Mouse (Mus musculus) neural tube, embryonic 11.5 days (tissue): ENCODE data around the gene Prdx2. TPM values are rescaled to one million over a fixed set of nuclear protein-coding genes. Genes with fewer than 3 reads are reported as not detected.

Experiments
- ATAC-seq: fragments of 200-750 bp; cut with Nextera tagmentation; 2 replicates; pipeline ENCODE4 v1.8.0; 2017; ENCODE audit warnings: moderate number of reproducible peaks, mild to moderate bottlenecking, moderate TSS enrichment, moderate library complexity; ENCODE audit not compliant: insufficient read depth, low FRiP score, low TSS enrichment
- DNase-seq: peaks from one replicate; pipeline ENCODE4 v3.0.0-alpha.2; 2015; ENCODE audit warnings: low spot score
- H3K27ac ChIP-seq: fragments of 300-500 bp; sonication (generic); 2 replicates; pipeline ENCODE4 v1.5.1; 2014; ENCODE audit warnings: low read depth, mild to moderate bottlenecking, low read length
- H3K27me3 ChIP-seq: fragments of 300-500 bp; sonication (generic); 2 replicates; pipeline ENCODE4 v1.6.1; 2014; ENCODE audit warnings: mild to moderate bottlenecking, low read length, mixed read lengths; ENCODE audit not compliant: control insufficient read depth, insufficient read depth
- H3K36me3 ChIP-seq: fragments of 300-500 bp; sonication (generic); 2 replicates; pipeline ENCODE4 v1.6.1; 2014; ENCODE audit warnings: mild to moderate bottlenecking, low read length, moderate library complexity, mixed read lengths; ENCODE audit not compliant: control insufficient read depth, insufficient read depth
- H3K4me1 ChIP-seq: fragments of 300-500 bp; sonication (generic); 2 replicates; pipeline ENCODE4 v1.6.1; 2014; ENCODE audit warnings: low read length, mixed read lengths; ENCODE audit not compliant: control insufficient read depth, insufficient read depth
- H3K4me2 ChIP-seq: fragments of 300-500 bp; sonication (generic); 2 replicates; pipeline ENCODE4 v1.6.1; 2014; ENCODE audit warnings: low read depth, mild to moderate bottlenecking, moderate library complexity
- H3K4me3 ChIP-seq: fragments of 300-500 bp; sonication (generic); 2 replicates; pipeline ENCODE4 v1.5.1; 2014; ENCODE audit warnings: low read depth, low read length
- H3K9ac ChIP-seq: fragments of 300-500 bp; sonication (generic); 2 replicates; pipeline ENCODE4 v1.6.1; 2014; ENCODE audit warnings: mild to moderate bottlenecking, low read length
- H3K9me3 ChIP-seq: fragments of 300-500 bp; sonication (generic); 2 replicates; pipeline ENCODE4 v1.6.1; 2016; ENCODE audit warnings: low read length; ENCODE audit not compliant: control insufficient read depth
- WGBS: fragments of 180-500 bp; shearing (Covaris S2); extraction: QIAGEN DNeasy Blood & Tissue Kit; methylation state at CpG from one replicate; pipeline ENCODE4 v1.1.7; 2014; 5-methylcytosine and 5-hydroxymethylcytosine counted together
- polyA plus RNA-seq: library from polyadenylated mRNA; unstranded; fragments of >200 nt; fragmentation: Nextera tagmentation; extraction: Ambion mirVana; gene quantifications from 2 replicates; pipeline ENCODE4 v1.2.1, GENCODE M21; 2014

The Prdx2 gene
- polyA plus RNA-seq, 1 experiment from 2014 or later, result 1,358 TPM

DNA sequence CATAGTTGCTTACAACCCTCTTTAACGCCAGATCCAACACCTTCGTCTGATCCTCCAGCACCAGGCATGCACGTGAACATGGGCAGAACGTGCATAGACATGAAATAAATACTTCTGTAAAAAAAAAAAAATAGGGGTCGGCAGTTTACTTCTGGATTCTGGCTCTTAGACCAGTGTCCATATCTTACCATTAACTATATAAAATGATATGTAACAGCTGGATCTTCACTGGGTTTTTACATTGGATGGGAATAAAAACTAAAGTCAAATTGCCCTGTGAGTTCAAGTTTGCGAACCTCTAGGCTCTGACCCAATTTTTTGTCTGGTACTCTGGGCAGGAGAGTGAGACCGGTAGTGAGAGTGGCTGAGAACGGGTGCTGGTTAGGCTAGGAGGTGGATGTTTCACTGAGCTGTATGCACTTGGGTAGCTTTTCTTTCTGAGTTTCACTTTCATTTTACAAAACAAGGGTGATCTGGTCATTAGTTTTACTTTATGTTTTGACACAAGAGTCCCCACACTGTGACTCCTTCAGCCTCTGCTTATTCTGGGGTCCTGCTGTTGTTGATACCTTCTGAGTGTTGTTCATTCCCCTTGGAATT lies 5.3 kb downstream of the Prdx2 start:
- Histone ChIP-seq H3K27ac (no peak overlapping the region), H3K4me2 (no peak overlapping the region), H3K4me1 (peaks cover 34% of the 10 kb centered on the region), H3K27me3 (peaks cover 27% of the 10 kb centered on the region), H3K9me3 (no peaks in the 10 kb centered on the region), H3K36me3 (no peaks in the 10 kb centered on the region; the same call in 1 of the 2 replicates), H3K4me3 (no peak overlapping the region), H3K9ac (no peak overlapping the region)
- 82% methylated on average over 8 of the region's 8 CpGs for WGBS
- DNase-seq, result no peak
- ATAC-seq, result no peak

DNA sequence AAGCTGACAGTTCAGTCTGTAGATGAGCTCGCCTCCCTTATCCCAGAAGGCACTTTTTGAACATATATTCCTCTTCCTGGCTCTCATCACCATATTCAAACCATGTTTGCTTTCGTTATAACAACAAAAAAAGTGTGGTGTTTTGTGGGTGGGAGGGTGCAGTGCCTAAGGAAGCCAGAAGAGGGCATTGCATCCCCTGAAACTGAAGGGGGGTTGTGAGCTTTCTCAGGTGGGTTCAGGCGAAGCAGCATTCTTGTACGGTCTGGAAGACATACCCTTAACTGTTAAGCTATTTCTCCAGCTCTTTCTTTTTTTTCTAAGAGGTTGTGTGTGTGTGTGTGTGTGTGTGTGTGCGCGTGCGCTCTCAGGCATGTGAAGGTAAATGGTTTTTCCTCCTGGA lies 6.0 kb downstream of the Prdx2 start:
- DNase-seq (peak; percentile 50), ATAC-seq (no peak)
- Histone ChIP-seq H3K4me2 (no peak overlapping the region), H3K27me3 (peaks cover 34% of the 10 kb centered on the region), H3K9ac (no peak overlapping the region), H3K9me3 (no peaks in the 10 kb centered on the region), H3K4me3 (no peak overlapping the region), H3K36me3 (no peaks in the 10 kb centered on the region; the same call in 1 of the 2 replicates), H3K27ac (no peak overlapping the region), H3K4me1 (peaks cover 40% of the 10 kb centered on the region)
- 33% methylated on average over 7 of the region's 7 CpGs for WGBS

DNA sequence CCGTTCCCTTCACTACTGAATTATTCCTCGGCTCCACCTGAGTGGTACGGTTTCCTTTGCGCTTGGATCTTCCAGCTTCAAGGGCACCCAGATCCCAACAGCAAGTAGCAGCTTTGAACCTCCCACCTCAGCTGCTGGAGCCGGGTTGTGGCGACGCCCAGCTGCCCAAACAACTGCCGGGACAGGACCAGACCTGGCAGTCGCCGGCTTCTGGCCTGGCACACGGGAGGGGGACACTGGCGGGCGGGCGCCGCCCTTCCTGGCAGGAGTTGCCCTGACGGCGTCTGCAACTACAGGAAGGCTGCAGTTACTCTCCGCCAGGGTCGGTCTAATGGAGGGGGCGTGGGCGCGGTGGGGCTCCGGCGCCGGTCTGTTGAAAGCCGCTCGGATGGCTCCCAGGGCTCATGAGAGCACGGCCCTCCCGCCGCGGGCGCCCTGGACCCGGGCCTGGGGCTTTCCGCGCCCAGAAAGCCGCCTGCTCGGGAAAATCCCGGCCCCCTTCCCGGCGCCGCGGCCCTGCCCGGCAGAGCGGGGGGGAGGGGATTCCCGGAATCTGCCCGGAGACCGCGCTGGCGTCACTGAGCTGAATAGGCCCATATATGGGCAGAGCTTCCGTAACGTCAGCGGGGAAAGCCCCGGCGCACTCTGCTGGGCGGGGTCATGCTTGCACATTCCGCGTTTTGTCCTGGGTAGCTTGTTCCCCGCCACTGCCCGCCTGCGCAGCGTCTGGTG lies 6.8 kb downstream of the Prdx2 start:
- Histone ChIP-seq H3K9me3 (no peaks in the 10 kb centered on the region), H3K27ac (no peak overlapping the region), H3K4me3 (peak overlapping the region; percentile 44), H3K4me2 (peak overlapping the region; percentile 79), H3K9ac (peak overlapping the region; percentile 23), H3K36me3 (no peaks in the 10 kb centered on the region; the same call in 1 of the 2 replicates), H3K27me3 (peaks cover 37% of the 10 kb centered on the region), H3K4me1 (peaks cover 36% of the 10 kb centered on the region)
- peak; percentile 86 for ATAC-seq
- DNase-seq, result peak; percentile 92
- WGBS, result under 1% methylated on average over 60 of the region's 61 CpGs

DNA sequence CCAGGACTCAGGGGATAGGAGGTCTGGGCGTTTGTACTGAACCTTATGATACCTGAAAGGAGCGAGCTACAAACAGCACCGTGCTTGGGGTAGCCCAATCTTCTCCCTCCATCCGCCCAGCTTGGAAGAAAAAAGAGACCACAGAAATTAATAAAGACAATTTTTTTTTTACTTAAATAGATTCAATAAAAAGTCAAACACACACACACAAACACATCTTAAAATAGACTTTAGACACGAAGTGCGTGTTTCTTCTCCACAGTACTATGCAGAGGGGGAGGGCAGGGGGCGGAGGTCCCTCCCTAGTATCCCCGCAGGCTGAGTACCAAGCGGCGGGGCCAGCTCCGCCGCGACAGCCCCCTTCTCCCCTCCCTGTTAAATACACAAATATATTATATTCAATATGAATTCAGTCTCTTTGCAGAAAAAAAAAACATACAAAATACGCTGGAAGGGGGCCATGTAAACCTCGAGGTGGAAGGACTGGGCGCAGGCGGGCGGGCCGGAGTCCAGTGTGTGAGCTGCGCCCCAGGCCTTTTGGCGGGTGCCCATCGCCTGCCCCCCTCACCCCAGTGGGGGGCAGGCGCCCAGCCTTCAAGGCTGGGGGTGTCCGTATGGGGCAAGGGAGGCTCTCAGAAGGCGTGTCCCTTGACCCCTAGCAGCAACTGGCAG lies 7.5 kb downstream of the Prdx2 start:
- Histone ChIP-seq H3K27ac (no peak overlapping the region), H3K9me3 (no peaks in the 10 kb centered on the region), H3K9ac (no peak overlapping the region), H3K36me3 (no peaks in the 10 kb centered on the region; the same call in 1 of the 2 replicates), H3K4me2 (peak overlapping the region; percentile 79), H3K4me3 (peak overlapping the region; percentile 44), H3K4me1 (peaks cover 36% of the 10 kb centered on the region), H3K27me3 (peaks cover 37% of the 10 kb centered on the region)
- DNase-seq (no peak), ATAC-seq (no peak)
- WGBS, result 1% methylated on average over 25 of the region's 25 CpGs

DNA sequence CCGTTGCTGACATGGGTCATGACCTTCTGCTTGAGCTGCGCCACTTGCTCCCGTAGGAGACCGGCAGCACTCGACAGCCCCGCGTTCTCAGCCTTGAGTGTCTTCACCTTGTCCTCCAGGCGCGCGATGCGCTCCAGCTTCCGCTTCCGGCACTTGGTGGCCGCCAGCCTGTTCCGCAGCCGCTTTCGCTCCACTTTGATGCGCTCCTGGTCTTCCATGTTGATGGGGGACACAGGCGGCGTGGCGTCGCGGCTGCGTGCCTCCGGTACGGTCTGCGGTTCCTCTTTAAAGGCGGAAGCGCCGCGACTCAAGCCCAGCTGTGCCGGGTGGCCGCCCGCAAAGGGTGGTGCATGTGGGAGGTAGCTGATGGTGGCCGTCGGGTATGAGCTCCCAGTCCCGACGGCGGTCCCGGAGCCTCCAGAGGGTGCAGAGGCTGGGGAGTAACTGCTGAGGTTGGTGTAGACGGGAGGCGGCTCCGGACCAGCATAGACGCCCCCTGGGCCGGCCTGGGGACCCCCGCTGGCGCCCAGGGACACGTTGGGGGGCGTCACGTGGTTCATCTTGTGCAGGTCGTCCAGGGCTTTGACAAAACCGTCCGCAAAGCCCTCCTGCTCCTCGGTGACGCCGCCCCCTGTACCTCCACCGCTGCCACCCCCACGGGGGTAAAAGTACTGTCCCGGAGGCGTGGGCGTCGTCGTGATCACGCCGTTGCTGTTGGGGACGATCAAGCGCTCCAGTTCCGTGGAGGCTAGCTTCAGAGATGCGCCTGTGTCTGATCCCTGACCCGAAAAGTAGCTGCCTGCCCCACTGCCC lies 8.3 kb downstream of the Prdx2 start:
- H3K9ac ChIP-seq, result peak overlapping the region; percentile 39
- WGBS, result 1% methylated on average over 69 of the region's 70 CpGs

DNA sequence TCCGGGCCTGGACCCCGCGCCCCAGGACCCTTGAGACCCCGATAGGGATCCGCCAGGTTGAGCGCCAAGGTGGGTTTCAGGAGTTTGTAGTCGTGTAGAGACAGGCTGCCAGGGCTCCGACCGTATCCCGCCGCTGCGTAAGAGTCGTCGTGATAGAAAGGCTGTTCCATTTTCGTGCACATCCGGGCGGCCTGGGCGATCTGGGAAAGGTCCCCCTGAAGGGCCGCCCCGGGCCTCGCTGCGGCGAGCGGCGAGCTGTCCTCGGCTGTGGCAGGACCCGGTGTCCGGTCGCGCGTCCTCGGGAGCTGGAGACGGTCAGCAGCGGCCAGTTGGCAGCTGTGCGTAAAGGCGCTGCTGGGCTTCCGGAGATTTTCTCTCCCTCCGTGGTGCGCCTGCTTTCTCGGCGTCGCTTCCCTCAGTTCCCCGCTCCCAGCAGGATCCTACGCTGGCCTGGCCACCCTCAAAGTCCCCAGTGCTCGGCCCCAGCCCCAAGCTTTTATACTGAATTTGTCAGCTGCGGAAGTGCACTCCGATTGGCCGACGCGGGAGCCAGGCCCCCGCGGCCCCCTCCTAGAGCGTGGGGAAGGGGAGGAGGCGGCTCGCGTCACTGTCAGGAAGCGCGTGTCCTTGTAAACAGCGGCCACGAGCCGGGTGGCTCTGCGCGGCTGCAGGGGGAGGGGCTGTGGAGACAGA lies 9.0 kb downstream of the Prdx2 start, which contains the start of gene Junb:
Gene Junb, minus strand, starts transcription at position 471 of the 693 bp plus-strand sequence.
- Histone ChIP-seq H3K9ac (peak within 1 kb of the TSS; percentile 39), H3K27me3 (peaks cover 37% of the 10 kb centered on the region), H3K4me1 (peaks cover 36% of the 10 kb centered on the region), H3K4me2 (peak within 1 kb of the TSS; percentile 79), H3K36me3 (no peaks in the 10 kb centered on the region), H3K9me3 (no peaks in the 10 kb centered on the region), H3K27ac (peak within 1 kb of the TSS; percentile 29; the same call in 1 of the 2 replicates), H3K4me3 (peak within 1 kb of the TSS; percentile 44)
- DNase-seq (peak; percentile 83), ATAC-seq (peak; percentile 8; the same call in 1 of the 2 replicates)
- WGBS, result under 1% methylated on average over 58 of the region's 63 CpGs

More for the DNA sequence above, 8.3 kb downstream of the Prdx2 start:
- DNase-seq, result peak; percentile 57
- Histone ChIP-seq H3K9me3 (no peaks in the 10 kb centered on the region), H3K27me3 (peaks cover 37% of the 10 kb centered on the region), H3K4me2 (peak overlapping the region; percentile 79), H3K36me3 (no peaks in the 10 kb centered on the region), H3K27ac (peak overlapping the region; percentile 29; the same call in 1 of the 2 replicates), H3K4me1 (peaks cover 36% of the 10 kb centered on the region), H3K4me3 (peak overlapping the region; percentile 44)
- no peak for ATAC-seq

DNA sequence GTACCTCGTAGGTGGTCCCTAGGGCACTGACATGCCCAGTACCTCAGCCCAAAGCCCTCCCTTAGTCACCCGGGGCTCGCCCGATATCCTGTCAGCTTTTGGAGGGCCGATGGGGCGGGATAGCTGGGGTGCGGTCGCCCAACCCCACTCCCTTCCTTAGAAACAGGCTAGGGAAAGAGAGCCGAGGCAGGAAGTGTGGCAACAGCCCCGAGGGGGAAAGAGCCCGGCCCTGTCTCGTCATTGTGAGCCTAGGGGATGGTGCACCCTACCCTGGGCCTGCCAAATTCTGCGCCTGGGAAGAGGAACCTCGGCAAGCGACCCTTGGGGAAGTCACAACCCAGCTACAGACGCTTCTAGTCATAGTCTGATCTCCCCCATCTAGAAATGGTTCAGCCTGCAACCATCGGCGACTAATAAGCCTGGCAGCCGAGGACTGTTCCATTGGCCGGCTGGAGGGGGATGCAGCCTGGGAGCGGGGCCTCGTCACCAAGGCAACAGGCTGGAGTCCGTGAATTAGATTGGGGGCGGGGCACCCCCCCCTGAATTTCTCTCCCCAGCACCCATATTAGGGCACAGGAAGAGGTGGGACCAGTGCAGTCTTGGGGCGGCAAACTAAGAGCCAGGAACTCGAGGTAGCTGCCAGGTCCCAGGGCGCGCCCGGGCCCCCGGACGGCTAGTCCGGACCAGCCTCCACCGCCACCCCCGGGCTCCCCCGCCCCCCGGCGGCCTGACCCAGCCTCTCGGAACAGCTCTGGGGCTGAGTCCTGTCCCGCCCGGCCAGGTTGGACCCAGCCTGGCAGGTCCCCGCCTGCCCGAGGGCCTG lies 10.4 kb downstream of the Prdx2 start:
- ATAC-seq, result 0 out of 2 replicates have a peak, but pooled peaks have one; percentile 11
- DNase-seq, result peak; percentile 84
- H3K27ac ChIP-seq, result no peak overlapping the region
- WGBS, result 4% methylated on average over 42 of the region's 42 CpGs
- H3K4me2 ChIP-seq, result peak overlapping the region; percentile 51
- H3K9me3 ChIP-seq, result no peaks in the 10 kb centered on the region
- no peak overlapping the region for H3K9ac ChIP-seq
- peaks cover 39% of the 10 kb centered on the region for H3K4me1 ChIP-seq
- no peaks in the 10 kb centered on the region for H3K36me3 ChIP-seq
- peak overlapping the region; percentile 26 for H3K4me3 ChIP-seq
- H3K27me3 ChIP-seq, result peaks cover 37% of the 10 kb centered on the region
